Mouse (Mus musculus) cortical plate, adult 2 months (tissue): Measurements from ENCODE around the gene Hc.

ENCODE experiments used
- CTCF ChIP-seq: fragments of 200-500 bp; IDR thresholded peaks from 2 replicates; pipeline ENCODE4 v1.5.1; 2011; ENCODE audit warnings: mild to moderate bottlenecking, control low read depth, low read length; ENCODE audit not compliant: insufficient read depth; ENCODE audit errors: extremely low read depth
- POLR2A ChIP-seq: fragments of 200-500 bp; IDR thresholded peaks from 2 replicates; pipeline ENCODE4 v1.6.1; 2011; ENCODE audit warnings: mild to moderate bottlenecking, low read length, control low read depth; ENCODE audit not compliant: insufficient read depth; ENCODE audit errors: extremely low read depth

- TF ChIP-seq CTCF (no peak), POLR2A (no peak)
Measured at GRCm38 (mm10) chr2:34989749-34990148, 71.5 kb downstream of the Hc start.
